Mouse (Mus musculus): ENCODE measurements at regions not wholly inside any gene's neighbourhood (a gene's known extent, or its start where the extent isn't known, plus 50 kb on each side); places are given as distances from the start of the nearest gene placed in this dataset.

- TF ChIP-seq CTCF (IDR thresholded peaks at IDR 0.05; ENCODE audit: control insufficient read depth, insufficient read depth, insufficient replicate concordance, low read depth, low read length) (no peak), POLR2A (IDR thresholded peaks at IDR 0.05; ENCODE audit: control insufficient read depth, low read depth, low read length) (no peak)
Observed at GRCm38 (mm10) chr6:50742009-50742408, 87.8 kb upstream of the Npvf start.
